Mouse (Mus musculus): ENCODE measurements around the gene Ptgdr. TPM values are rescaled to one million over a fixed set of nuclear protein-coding genes. Genes with fewer than 3 reads are reported as not detected.
"Not testable (repeated sequence)": the region's sequence is repeated elsewhere in the genome, so short reads cannot be mapped to it uniquely, and the experiment has no call there.

The Ptgdr gene
- total RNA-seq (2014; rRNA removed) (1.0 and 1.7 TPM in 2 replicates), polyA plus RNA-seq (2015; fragmentation: Nextera tagmentation; extraction: Ambion mirVana) (0.59 and 0.86 TPM in 2 replicates)

GRCm38 (mm10) chr14:44858868-44859613, at the start of gene Ptgdr:
Gene Ptgdr (minus strand): TSS chr14:44859375.
- Histone ChIP-seq H3K9ac (replicated peaks; ENCODE audit: low read length) (0 out of 2 replicates have a peak within 1 kb of the TSS, but pooled peaks have one; percentile 28), H3K9me3 (ENCODE audit: low read length) (no peaks in the 10 kb centered on the region), H3K27me3 (ENCODE audit: insufficient read depth, low read length) (peaks cover 7% of the 10 kb centered on the region; the same call in 1 of the 2 replicates), H3K4me1 (ENCODE audit: insufficient read depth, low read length) (no peaks in the 10 kb centered on the region), H3K27ac (no peak within 1 kb of the TSS), H3K4me2 (ENCODE audit: low read depth, low read length) (peak within 1 kb of the TSS; percentile 50), H3K4me3 (ENCODE audit: low read length) (peak within 1 kb of the TSS; percentile 28), H3K36me3 (ENCODE audit: insufficient read depth, low read length) (no peaks in the 10 kb centered on the region)
- DNase-seq (ENCODE audit: low spot score) (no peak), ATAC-seq (peak; percentile 66)
- 2% methylated on average over 32 of the region's 32 CpGs for WGBS
- TF ChIP-seq CTCF (IDR thresholded peaks at IDR 0.05; ENCODE audit: low read depth): no peak

DNA sequence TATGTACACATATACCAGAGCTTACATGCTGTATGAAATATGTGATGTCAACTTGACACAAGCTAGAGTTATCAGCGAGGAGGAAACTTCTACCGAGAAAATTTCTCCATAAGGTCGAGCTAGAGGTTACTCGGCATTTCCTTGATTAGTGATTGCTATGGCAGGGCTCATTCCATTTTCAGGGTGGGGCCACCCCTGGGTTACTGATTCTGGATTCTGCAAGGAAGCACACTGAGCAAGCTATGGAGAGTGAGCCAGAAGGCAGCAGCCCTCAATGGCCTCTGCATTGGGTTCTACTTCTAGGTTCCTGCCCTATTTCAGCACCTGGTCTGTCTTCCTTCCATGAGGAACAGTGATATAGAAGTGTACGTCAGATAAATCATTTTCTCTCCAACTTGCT, 48.6 kb upstream of the Ptgdr start:
- no peak for ATAC-seq
- H3K27me3 ChIP-seq (ENCODE audit: insufficient read depth, low read length): no peaks in the 10 kb centered on the region
- WGBS: 95% methylated on average over 5 of the region's 5 CpGs
- TF ChIP-seq CTCF (IDR thresholded peaks at IDR 0.05; ENCODE audit: low read depth): no peak
- no peaks in the 10 kb centered on the region for H3K4me1 ChIP-seq (ENCODE audit: insufficient read depth, low read length)
- H3K4me2 ChIP-seq (ENCODE audit: low read depth, low read length): no peak overlapping the region
- no peak overlapping the region for H3K9ac ChIP-seq (replicated peaks; ENCODE audit: low read length)
- no peak overlapping the region for H3K27ac ChIP-seq
- no peak overlapping the region for H3K4me3 ChIP-seq (ENCODE audit: low read length)
- no peak for DNase-seq (ENCODE audit: low spot score)
- no peaks in the 10 kb centered on the region for H3K9me3 ChIP-seq (ENCODE audit: low read length)
- no peaks in the 10 kb centered on the region for H3K36me3 ChIP-seq (ENCODE audit: insufficient read depth, low read length)

DNA sequence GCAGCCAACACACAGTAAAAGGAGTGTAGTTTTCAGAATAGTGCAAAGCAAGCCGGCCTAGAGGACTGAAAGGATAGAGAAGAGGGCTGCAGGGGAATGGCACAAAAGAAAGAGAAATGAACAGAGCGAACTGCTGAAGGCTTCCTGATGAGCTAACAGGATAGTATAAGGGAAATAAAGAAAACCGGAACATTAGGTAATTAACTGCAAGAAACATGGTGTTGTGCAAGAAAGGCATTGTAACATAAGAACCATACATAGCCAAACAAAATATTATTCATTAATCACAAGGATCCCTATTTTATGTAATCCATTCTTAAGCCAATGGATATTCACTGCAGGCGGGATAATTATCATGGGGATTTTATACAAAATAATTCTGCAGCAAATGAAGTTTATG, 45.0 kb upstream of the Ptgdr start:
- ATAC-seq (no peak), DNase-seq (ENCODE audit: low spot score) (no peak)
- TF ChIP-seq CTCF (IDR thresholded peaks at IDR 0.05; ENCODE audit: low read depth): no peak
- H3K27me3 ChIP-seq (ENCODE audit: insufficient read depth, low read length): no peaks in the 10 kb centered on the region
- WGBS: 75% methylated on average over 4 of the region's 4 CpGs
- H3K4me3 ChIP-seq (ENCODE audit: low read length): no peak overlapping the region
- no peak overlapping the region for H3K27ac ChIP-seq
- no peaks in the 10 kb centered on the region for H3K9me3 ChIP-seq (ENCODE audit: low read length)
- H3K4me2 ChIP-seq (ENCODE audit: low read depth, low read length): no peak overlapping the region
- H3K4me1 ChIP-seq (ENCODE audit: insufficient read depth, low read length): no peaks in the 10 kb centered on the region
- no peak overlapping the region for H3K9ac ChIP-seq (replicated peaks; ENCODE audit: low read length)
- no peaks in the 10 kb centered on the region for H3K36me3 ChIP-seq (ENCODE audit: insufficient read depth, low read length)

GRCm38 (mm10) chr14:44901735-44902134, 42.6 kb upstream of the Ptgdr start:
- H3K9me3 ChIP-seq (ENCODE audit: low read length); H3K4me3 ChIP-seq (ENCODE audit: low read length); H3K4me1 ChIP-seq (ENCODE audit: insufficient read depth, low read length); DNase-seq (ENCODE audit: low spot score); ATAC-seq; H3K36me3 ChIP-seq (ENCODE audit: insufficient read depth, low read length); H3K27ac ChIP-seq; H3K27me3 ChIP-seq (ENCODE audit: insufficient read depth, low read length); H3K9ac ChIP-seq (replicated peaks; ENCODE audit: low read length); H3K4me2 ChIP-seq (ENCODE audit: low read depth, low read length): not testable (repeated sequence)

DNA sequence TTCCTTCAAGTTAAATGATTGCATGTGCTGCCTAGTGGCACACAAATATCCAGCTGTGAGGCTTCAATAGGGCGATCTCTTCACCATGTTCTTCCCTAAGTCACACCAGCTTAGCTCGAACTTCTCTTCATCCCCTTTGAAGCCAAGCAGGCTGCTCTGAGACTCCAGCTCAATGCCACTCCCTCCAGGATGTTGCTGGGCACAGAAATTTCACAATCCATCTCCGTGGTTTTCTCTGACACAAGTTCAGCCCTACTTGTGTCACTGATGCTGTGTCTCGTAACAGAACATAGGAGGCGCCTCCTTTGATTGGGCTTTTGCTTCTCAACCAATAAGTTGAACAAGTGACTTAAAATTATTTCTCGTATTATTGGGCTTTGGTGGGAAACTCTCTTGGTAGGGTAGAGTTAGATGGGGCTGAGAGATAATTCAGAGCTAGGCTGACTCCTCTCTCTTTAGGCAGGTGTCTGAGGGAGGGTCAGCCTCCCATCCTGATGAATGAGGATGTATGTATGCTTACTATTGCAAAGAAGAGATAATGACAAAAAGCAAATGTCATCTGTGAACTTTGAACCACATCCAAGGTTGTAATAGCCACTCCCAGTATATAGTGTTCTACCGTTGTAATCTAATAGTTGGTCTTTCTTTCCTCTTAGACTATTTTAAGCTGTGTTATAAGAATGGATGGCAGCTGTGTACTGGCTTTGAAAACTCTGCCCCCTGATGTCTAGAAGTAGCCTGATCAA, 32.4 kb upstream of the Ptgdr start:
- no peak for TF ChIP-seq CTCF (IDR thresholded peaks at IDR 0.05; ENCODE audit: low read depth)
- Histone ChIP-seq H3K9ac (replicated peaks; ENCODE audit: low read length) (no peak overlapping the region), H3K4me2 (ENCODE audit: low read depth, low read length) (no peak overlapping the region), H3K27ac (no peak overlapping the region), H3K4me3 (ENCODE audit: low read length) (no peak overlapping the region), H3K4me1 (ENCODE audit: insufficient read depth, low read length) (no peaks in the 10 kb centered on the region), H3K36me3 (ENCODE audit: insufficient read depth, low read length) (no peaks in the 10 kb centered on the region), H3K9me3 (ENCODE audit: low read length) (no peaks in the 10 kb centered on the region), H3K27me3 (ENCODE audit: insufficient read depth, low read length) (no peaks in the 10 kb centered on the region)
- ATAC-seq: no peak
- DNase-seq (ENCODE audit: low spot score): no peak
- 62% methylated on average over 7 of the region's 7 CpGs for WGBS

DNA sequence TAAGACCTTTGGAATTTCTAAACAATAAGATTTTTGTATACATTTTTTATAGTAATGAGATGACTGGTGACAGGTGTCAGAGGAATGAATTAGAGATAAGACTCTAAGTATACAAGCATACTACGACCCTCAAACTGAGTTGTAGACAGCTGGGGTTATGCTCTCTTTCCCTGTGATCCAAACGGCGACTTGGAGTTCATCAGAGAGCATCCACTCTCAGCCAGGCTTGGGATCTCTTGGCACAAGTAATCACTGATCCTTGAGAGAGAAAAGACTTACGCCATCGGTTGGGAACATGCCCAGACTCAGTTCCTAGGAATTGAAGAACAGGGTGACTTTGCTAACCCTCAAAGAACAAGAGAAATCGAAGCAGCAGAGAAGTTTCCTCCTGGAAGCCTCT, 10.5 kb upstream of the Ptgdr start:
- no peak for TF ChIP-seq CTCF (IDR thresholded peaks at IDR 0.05; ENCODE audit: low read depth)
- DNase-seq (ENCODE audit: low spot score): no peak
- WGBS: 73% methylated on average over 6 of the region's 6 CpGs
- no peak overlapping the region for H3K27ac ChIP-seq
- H3K36me3 ChIP-seq (ENCODE audit: insufficient read depth, low read length): no peaks in the 10 kb centered on the region
- no peak overlapping the region for H3K4me2 ChIP-seq (ENCODE audit: low read depth, low read length)
- no peak overlapping the region for H3K4me3 ChIP-seq (ENCODE audit: low read length)
- ATAC-seq: no peak
- no peaks in the 10 kb centered on the region for H3K27me3 ChIP-seq (ENCODE audit: insufficient read depth, low read length)
- no peaks in the 10 kb centered on the region for H3K9me3 ChIP-seq (ENCODE audit: low read length)
- H3K9ac ChIP-seq (replicated peaks; ENCODE audit: low read length): no peak overlapping the region
- no peaks in the 10 kb centered on the region for H3K4me1 ChIP-seq (ENCODE audit: insufficient read depth, low read length)

- DNase-seq (ENCODE audit: low spot score) (no peak), ATAC-seq (no peak)
- no peaks in the 10 kb centered on the region for H3K4me1 ChIP-seq (ENCODE audit: insufficient read depth, low read length)
- 84% methylated on average over 8 of the region's 8 CpGs for WGBS
- no peak overlapping the region for H3K4me2 ChIP-seq (ENCODE audit: low read depth, low read length)
- no peaks in the 10 kb centered on the region for H3K36me3 ChIP-seq (ENCODE audit: insufficient read depth, low read length)
- no peak overlapping the region for H3K9ac ChIP-seq (replicated peaks; ENCODE audit: low read length)
- H3K27me3 ChIP-seq (ENCODE audit: insufficient read depth, low read length): no peaks in the 10 kb centered on the region
- no peaks in the 10 kb centered on the region for H3K9me3 ChIP-seq (ENCODE audit: low read length)
- no peak for TF ChIP-seq CTCF (IDR thresholded peaks at IDR 0.05; ENCODE audit: low read depth)
- H3K4me3 ChIP-seq (ENCODE audit: low read length): no peak overlapping the region
- H3K27ac ChIP-seq: no peak overlapping the region
These were observed 6.5 kb upstream of the Ptgdr start for GRCm38 (mm10) chr14:44865661-44866060.
